Mouse (Mus musculus) brain, embryonic 18.5 days (tissue): ENCODE data around the gene Slc39a7.

ENCODE experiments used
- DNase-seq: peaks from one replicate; pipeline ENCODE4 v3.0.0-alpha.2; 2012; ENCODE audit warnings: low read depth, low spot score

The Slc39a7 gene

GRCm38 (mm10) chr17:34031465-34032173, at the start of gene Slc39a7, which contains the start of gene Rxrb:
TSS of gene Slc39a7 (minus strand) at chr17:34031682.
TSS of gene Rxrb (plus strand) at chr17:34031812.
- peak; percentile 96 for DNase-seq

DNA sequence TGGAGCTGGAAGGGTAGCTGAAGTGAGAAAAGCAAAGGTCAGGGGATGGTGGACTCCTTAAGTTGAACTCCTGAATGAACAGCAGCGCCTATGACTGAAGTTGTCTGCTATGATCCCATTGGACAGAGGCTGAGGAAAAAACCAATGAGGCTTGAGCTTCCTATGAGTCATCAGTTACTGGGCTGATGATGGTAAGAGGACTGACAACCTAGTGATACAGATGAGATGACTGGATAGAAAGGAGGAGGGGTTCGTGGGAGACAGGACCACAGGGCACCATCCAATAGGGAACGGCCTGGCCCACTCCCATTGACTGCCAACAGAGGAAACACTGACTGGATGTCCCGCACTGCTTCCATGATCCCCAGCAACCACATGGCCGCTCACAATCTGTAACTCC, 48.1 kb upstream of the Slc39a7 start:
- peak; percentile 58 for DNase-seq

DNA sequence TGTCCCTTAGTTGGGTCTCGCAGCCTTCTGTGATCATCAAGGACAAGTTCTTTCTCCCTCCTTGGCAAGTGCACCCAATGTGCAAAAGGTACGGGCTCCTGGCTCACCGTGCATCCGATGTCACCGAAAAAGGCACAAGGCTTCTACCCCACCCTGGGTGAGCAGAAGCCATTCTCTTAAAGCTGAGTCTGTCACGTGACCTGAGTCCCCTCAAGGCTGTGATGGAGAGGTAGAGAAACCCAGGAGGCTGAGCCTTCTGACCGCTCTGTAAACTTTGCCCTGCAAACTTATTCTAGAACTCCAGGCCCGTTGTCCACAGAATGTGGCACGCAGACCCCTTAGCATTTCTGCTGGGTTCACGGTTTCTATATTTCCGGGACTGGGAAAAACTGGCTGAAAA, 47.5 kb upstream of the Slc39a7 start:
- DNase-seq: no peak

- no peak for DNase-seq
Measured at GRCm38 (mm10) chr17:34078148-34078547, 46.7 kb upstream of the Slc39a7 start.

DNA sequence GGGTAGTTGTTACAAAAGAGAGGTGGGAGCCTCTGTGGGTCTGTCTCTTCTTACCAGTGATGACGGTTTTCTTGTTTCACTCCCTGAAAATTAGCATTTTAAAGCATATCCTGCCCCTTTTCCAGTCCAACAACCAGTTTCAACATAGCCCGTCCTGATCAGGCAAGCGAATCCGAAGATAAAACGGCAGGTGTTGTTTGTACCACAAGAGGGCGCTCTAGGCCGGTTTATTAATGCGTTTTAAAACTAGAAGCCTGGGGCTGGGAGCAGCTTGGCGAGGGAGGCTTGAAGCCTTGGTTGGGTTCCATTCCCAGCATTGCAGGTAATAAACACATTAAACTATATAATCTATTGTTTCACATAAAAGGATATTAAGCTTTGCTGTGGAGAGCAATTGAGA, 46.1 kb upstream of the Slc39a7 start:
- DNase-seq: peak; percentile 16

GRCm38 (mm10) chr17:34075271-34075670, 43.8 kb upstream of the Slc39a7 start:
- peak; percentile 22 for DNase-seq

DNA sequence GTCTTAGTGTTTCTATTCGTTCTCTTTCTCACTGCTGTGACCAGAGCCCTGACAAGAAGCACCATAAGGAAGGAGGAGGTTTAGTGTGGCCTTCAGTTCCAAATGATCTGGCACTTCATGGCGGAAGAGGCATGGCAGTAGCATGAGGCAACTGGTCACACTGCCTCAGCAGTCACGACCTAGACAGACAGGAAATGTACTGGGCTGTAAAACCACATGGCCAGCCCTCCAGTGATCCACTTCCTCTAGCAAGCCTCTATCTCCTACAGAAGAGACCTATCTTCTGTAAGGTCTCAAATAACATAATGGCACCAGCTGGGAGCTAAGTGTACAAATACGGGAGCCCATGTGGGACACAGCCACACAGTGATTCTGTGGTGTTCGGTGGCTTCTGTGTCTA, 40.6 kb upstream of the Slc39a7 start:
- no peak for DNase-seq

DNA sequence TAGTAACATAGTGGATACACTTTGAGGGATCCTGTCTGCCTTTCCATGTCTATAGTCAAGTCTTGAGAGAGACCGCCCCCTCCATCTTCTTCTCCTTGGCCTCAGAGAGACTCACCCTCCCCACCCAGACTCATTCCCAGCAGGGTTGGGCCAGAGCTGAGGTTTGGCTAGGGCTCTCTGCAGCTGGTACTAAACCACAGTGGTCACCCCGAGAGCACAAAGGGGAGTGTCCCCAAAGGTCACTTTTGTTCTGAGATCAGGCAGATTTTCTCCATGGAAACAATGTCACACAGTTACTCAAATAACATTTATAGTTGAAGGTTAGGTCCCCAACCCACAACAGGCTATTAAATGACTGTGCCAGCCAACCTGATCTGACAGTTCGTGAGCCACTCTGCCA, 37.4 kb upstream of the Slc39a7 start:
- DNase-seq: no peak

GRCm38 (mm10) chr17:34057224-34057623, 25.7 kb upstream of the Slc39a7 start:
- DNase-seq: no peak

DNA sequence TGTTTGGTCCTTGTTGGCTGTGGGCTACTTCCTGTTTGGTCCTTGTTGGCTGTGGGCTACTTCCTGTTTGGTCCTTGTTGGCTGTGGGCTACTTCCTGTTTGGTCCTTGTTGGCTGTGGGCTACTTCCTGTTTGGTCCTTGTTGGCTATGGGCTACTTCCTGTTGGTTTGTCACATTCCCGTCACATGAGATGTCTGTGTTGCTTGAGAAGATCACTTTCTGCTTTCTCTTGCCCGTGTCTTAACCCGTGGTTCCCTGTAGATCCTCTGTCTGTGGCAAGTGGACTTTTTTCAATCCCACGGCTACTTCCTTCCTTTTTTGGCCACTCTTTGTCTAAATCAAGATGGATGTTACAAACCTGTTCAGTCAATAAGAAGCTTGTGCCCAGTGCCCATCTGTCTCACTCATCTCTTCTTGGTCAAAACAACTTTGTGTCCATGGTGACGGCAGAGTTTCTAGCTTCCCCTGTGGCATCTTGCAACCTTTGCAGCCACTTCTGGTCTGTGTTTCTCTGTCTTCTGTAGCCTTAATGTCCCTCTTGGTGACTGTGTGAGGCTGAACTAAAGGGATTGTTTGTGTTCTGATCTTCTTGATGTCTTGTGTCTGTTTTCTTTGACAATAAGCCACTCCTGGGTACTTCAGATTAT, 16.0 kb upstream of the Slc39a7 start:
- no peak for DNase-seq

GRCm38 (mm10) chr17:34045941-34046340, 14.5 kb upstream of the Slc39a7 start:
- no peak for DNase-seq

GRCm38 (mm10) chr17:34039562-34040450, 8.3 kb upstream of the Slc39a7 start:
- no peak for DNase-seq

- DNase-seq: no peak
Measured at GRCm38 (mm10) chr17:34038878-34039561, 7.5 kb upstream of the Slc39a7 start, which contains the start of gene Col11a2. TSS of gene Col11a2 (plus strand) at chr17:34039437.

DNA sequence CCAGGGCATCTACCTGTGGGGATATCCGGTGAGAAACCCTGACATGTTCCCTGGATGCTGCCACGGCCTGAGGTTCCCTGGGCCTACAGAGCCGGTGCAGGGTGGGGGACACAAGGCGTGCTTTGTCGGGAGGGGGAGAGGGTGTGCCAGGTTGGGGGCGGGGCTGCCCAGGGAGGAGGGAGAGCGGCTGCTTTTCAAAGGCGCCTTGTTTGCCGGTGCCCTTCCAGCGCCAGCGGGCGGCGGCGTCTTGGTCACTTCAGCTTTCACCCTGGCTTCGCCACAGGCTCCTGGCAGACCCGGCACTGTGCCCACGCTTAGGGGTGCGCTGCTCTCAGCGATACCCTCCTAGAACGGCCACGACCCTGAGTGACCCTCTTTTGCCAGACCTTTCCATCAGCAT, 7.0 kb upstream of the Slc39a7 start:
- DNase-seq: no peak

DNA sequence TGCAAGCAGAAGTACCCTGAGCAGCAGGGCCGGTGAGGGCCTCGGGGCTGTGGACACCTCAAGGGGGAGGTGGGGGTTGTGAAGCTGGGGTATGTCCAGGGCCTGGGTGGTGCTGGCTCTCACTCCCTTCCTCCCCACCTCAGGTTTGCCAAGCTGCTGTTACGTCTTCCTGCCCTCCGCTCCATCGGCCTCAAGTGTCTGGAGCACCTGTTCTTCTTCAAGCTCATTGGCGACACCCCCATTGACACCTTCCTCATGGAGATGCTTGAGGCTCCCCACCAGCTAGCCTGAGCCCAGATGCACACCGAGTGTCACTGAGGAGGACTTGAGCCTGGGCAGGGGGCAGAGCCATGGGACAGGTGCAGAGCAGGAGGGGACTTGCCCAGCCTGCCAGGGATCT, 5.8 kb upstream of the Slc39a7 start:
- DNase-seq: no peak

- DNase-seq: no peak
Measured at GRCm38 (mm10) chr17:34036647-34037046, 5.2 kb upstream of the Slc39a7 start.

GRCm38 (mm10) chr17:34035517-34035916, 4.0 kb upstream of the Slc39a7 start:
- DNase-seq: no peak

DNA sequence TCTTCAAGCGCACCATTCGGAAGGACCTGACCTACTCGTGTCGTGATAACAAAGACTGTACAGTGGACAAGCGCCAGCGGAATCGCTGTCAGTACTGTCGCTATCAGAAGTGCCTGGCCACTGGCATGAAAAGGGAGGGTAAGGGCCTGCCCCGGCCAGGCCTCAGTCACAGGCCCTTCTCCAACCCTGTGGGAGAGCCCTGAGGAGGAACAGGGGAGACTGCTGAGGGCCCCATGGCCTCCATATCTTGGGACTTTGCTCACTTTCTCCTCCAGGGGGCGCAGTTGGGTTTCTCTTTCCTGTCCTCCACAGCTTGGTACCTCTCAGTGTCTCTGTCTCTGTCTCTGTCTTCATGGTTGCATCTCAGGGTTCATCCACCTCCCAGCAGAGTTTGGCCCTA, 2.6 kb upstream of the Slc39a7 start:
- no peak for DNase-seq

DNA sequence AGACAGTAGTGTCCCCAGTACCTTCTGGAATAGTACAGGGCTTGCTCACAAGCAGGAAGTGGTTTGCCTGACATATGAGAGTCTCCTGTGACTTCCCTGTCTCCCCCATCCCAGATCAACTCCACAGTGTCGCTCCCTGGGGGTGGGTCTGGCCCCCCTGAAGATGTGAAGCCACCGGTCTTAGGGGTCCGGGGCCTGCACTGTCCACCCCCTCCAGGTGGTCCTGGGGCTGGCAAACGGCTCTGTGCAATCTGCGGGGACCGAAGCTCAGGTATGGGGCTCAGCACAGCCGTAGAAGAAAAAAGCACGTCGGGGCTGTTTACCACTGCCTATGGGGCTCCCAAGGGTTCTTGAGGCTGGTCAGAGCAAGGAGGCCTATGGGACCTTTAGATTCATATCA, 2.0 kb upstream of the Slc39a7 start:
- no peak for DNase-seq

DNA sequence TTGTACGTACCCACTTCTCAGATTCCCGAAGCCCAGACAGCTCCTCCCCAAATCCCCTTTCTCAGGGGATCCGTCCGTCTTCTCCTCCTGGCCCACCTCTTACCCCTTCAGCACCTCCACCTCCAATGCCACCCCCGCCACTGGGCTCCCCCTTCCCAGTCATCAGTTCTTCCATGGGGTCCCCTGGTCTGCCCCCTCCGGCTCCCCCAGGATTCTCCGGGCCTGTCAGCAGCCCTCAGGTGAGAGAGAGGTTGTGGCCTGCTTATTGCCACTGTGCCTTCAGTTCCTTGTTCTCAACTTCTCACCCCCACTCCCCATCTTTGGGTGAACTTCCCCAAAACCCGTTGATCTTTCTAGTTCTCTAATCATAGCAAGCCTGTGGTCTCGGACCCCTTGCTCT, 1.3 kb upstream of the Slc39a7 start:
- no peak for DNase-seq

GRCm38 (mm10) chr17:34032174-34032632, 721 bp upstream of the Slc39a7 start:
- no peak for DNase-seq
